Mouse (Mus musculus) embryo, embryonic 11 days (tissue): ENCODE measurements around the gene Cachd1.

Source experiments
- DNase-seq: peaks from one replicate; pipeline ENCODE4 v3.0.0-alpha.2; 2015

The Cachd1 gene

DNA sequence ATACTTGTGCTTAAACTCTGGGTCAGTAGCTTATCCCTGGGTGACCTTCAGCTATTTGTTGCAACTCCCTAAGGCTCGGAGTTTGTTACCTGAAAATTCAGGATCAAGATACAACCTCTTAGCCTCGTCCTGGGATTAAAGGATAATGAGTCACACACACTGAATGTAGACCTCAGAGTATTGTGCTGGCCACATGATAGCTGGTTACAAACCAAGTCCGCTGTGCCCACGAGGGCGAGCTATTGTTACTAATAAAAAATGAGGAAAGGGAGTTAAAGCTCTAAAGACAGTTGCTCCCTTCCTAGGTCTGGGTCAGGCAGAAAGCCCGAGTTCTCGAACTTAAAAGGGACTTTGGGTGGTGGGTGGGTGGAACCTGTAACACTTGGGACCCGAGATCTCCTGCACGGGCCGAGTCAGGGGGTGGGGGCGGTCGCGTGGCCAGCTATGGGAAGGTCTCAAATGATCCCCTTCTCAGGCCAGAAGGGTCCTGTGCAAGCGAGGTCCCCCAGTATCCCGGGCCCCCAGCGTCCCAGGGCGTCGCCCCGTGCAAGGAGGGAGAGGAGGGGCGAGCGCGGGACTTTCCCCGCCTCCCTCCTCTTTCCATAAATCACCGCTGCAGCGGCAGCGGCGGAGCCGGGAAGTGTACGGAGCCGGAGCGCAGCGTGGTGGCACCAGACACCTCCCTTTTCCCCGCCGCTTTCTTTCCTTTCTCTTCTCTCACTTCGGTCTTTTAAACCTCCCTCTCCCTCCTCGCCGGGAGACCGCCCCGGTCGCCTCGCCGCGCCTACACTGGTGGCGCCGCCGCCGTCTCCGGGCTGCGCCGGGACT, at the start of gene Cachd1:
TSS of gene Cachd1 (plus strand) at position 633 of the 828 bp plus-strand sequence.
- DNase-seq: peak; percentile 91

DNA sequence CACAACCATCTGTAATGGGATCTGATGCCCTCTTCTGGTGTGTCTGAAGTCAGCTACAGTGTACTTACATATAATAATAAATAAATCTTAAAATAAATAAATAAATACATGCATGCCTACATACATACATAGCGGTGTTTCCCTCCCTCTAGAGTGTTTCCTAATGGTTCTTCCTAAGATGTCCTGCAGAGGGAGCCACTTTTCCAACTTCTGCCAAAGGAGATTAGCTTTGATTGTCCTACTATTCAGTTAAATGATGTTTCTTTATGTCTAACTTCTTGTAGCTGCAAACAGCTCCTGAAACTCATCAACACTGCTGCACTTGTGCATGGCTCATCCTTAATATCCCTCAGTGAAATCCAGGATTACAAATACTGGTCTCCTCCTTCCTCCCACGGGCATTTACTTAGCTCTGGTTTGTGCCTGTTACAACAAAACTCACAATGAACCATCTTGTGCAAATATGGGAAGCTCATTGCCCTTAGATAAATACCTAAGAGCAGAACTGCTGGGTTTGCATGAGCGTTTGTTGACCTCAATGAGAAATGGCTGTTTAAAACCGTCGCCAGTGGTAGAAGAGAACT, 47.5 kb upstream of the Cachd1 start:
- peak; percentile 52 for DNase-seq

DNA sequence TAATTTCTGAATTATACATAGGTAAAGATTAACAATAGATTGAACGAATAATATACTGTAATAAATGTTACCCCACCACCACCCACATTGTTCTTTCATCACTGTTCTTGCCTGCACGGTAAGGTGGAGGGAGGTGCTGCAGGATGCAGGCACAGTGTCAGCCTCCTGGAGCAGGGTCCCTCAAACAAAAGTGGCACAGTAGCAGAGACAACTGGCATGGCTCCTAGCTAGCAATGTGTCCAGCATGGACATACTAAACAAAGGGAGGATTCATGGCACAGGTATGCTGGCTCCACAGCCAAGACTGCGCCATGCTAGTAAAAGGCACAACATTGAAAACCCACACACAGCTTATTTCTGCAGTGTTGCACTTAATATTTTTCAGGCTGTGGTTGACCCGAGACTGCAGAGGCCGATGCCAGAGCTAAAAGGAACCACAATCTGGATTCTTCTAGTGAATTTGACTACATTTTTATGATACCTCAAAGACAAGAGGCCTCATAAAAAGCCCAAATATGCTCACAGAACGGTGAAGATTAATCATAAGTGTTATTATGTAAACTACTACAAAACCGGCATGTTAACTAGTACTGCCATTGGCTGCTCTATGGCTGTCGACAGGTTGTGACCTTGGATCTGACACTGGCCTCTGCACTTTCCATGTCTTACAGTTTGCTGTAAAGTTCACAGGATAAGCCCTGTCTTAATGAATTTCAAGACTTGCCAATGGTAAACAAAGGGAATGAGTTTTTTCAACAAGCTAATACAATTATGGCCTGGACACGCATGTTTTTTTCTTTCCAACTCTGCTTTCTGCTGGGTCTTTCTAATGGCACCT, 41.2 kb upstream of the Cachd1 start:
- no peak for DNase-seq

DNA sequence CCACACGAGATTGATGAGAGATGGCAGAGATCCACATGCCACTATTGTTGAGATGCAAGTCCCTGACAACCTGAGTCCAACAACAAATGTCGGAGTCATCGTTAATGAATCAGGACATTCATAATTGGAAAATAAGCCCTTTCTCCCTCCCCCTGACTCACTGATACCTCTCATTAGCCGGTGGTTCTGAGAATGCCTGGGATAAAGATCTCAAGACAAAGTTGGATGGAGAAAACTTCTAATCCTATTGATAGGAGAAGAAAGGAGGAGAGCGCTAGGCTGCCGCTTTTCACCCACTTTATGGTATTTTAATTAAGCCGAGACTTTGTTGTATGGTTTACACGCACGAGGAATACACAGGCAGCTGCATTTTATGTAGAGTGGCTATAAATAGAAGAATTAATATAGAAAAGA, 40.5 kb upstream of the Cachd1 start:
- DNase-seq: peak; percentile 2

DNA sequence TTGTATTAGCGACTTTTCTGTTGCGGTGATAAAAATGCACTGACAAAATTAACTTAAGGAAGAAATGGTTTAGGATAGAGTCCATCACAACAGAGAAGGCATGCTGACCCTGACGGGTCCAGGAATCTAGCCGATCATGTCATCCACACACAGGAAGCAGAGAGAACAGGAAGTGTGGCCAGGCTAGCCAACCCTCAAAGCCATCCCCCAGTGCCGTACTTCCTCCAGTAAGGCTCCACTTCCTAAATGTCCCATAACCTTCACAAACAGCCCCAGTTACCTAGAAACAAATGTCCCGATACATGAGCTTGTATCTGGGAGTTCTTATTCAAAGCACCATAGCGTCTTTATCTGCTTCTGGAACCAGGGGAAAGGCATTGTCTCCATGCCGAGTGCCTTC, 32.9 kb upstream of the Cachd1 start:
- no peak for DNase-seq

DNA sequence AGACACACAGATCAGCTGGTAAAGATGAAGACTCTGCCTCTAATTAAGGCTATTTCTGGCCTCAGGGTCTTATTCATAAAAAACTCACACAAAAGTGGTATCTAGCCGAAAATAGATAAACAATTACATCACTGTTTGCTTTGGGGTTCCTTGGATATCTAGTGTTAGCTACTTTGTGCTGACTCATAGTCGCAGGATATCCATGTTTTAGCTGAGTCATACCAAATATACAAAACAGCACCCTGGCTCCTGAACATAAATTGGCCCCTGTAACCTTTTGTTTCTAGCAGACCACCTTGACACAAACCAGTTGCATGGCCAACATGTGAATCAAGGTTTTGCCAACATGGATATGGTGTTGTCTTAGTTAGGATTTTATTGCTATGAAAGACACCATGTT, 24.2 kb upstream of the Cachd1 start:
- no peak for DNase-seq

DNA sequence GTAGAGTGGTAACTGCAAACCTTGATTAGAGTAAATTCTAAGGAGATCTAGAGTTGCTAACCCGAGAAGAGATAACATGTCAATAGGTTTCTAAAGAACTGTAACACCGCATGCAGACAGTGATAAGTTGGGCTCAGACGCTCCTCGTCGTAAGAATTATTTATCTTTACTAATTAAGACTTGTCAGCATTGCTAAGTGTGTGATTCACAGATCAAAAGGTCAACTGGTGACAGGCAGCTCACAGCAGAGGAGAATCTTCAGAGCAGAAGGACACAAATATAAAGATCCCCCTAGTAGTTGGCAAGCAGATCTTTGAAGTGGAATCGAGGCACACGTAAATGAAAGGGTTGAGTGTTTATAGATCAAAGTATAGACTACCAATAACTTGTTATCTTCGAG, 20.8 kb upstream of the Cachd1 start:
- no peak for DNase-seq

DNA sequence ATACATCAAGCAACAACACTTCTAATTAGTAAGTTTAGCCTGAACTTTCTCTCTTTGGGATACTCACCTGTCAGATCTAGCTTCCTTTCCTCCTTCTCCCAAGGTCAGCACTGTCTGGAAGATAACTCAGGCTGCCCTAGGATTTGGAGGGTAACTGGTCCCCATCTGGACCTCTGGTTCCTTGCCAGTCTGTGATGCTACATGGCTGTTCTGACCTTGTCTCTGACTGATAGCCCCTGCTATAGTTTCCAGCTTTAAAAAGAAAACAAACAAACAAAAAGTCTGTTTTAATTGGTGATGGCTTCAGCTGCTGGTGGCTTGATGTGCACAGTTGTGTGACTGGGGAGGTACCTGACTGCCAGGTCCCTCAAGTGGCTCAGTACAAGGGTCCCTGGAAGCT, 20.0 kb upstream of the Cachd1 start:
- no peak for DNase-seq

DNA sequence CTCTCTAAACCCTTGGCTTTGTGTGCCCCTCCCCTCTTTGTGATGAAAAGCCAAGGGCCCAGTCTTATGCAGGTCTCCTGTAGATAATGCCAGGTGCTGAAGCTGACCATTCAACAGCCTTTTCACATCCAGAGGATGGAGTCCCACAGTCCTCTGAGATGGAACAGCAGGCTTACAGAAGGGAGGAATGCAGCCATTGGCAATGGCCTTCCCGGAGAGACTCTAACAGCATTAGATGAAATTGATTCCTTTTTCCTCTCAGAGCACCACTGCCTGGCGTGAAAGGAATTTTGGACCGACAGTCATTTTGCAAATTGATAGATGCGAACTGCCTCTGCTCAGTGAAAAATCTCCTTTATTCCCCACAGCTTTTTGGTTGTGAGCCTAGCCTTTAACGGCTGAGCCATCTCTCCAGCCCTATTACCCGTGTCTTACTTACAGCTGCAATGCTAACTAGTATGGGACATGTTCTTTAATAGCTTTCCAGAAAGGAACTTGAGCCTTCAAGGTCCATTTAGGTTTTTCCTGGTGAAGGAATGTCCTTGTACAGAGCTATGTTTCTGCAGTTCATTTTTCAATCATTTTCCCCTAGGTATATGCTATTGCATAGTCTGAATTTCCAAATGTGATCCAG, 18.1 kb upstream of the Cachd1 start:
- no peak for DNase-seq

DNA sequence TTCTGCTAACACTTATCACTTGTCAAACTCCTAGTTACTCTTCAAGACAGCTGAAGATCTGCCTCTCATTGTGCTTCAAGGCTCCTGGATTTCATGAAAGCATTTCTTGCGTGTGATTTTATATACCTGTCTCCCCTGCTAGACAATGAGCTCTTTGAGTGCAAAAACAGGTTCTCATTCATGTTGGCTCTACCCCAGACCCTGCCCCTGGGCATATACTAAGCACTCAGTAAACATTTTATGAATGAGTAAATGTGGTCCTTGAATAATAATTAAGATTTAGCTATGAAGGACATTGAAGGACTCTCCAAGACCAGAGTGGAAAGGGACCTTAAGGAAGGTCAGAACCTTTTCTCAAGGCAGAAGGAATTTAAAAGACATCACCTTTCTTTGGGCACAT, 16.9 kb upstream of the Cachd1 start:
- DNase-seq: no peak

DNA sequence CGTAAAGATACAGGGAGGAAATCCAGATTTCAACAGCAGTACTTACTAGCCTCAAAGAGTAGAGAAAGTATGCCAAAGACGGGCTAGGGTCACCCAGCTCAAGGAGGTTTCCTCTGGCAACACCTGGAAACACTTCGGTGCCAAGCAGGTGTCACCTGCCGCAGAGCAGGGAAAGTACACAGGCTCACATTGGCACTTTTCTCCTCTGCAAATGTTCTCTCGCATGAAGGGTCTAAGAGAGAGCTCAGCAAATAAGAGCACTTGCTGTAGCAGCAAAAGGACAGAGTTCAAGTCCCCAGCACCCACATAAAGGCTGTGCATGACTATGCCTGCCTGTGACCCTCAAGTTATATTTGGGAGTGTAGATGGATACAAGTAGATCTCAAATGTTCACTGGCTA, 16.1 kb upstream of the Cachd1 start:
- DNase-seq: no peak

DNA sequence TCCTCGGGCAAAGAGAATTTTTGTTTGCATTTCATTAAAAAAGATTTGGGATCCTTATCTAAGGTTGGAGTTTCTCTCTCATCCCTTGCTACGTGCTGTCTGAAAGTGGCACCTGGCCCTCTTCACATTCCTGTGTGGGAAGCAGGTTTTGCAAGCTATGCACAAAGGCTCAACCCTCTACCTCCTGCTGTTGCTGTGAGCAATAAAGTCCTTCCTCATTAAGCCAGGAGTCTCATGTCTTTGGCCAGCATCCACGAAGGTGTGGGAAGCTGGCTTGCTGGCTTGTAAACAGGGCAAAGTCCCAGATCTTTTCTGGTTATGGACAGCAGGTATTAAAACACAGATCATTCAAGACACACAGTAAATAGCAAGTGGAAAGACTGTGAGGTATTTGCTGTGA, 7.9 kb upstream of the Cachd1 start:
- DNase-seq: no peak

DNA sequence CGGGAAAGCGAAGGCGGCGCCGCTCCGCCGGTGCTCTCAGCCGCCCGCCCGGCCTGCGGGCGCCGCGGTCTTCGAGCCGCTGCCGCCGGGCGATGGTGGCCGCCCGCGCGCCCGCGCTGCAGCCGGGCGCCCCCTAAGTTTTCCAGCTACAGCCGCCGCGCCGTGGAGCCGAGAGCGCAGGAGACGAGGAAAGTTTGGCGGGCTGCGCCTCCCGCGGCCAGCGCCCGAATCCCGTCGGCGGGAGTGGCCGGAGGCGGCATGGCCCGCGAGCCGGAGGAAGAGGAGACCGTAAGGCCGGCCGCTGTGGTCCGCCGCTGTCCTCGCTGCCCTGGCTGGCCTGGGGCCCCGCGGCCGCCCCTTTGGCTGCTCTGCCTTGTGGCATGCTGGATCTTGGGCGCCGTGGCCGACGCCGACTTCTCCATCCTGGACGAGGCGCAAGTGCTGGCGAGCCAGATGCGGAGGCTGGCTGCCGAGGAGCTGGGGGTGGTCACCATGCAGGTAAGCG, 448 bp downstream of the Cachd1 start:
- peak; percentile 76 for DNase-seq

DNA sequence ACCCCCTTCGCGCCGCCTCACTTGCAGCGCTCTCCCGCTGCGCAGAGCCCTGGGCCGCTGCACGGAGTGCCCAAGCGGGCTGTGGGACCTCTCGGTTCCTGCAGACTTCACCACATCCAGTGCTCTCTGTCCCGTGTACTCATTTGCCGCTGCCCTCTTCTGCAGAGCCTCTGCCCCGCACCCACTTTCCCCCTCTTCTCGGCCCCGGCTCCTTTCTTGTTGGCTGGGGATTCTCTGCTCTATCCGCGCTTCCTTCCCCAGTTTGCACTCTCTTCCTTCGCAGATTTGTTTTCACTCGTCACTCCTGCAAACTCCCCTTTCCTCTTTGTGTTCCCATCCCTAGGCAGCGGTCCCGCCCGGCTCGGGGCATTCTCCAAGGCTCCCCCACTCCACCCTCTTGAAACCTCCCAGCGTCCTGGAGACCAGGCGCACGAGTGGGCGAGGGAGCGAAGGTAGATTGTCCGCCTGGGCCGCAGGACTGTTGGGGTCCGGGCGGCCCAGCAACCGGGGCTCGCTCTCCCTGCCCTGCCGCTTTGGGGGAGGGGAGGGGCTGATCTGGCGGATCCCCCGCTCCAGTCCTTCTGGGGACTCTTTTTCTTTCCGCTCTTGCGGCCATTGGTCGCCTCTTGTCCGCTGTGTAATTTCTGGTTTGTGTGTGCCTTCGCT, 1.0 kb downstream of the Cachd1 start:
- peak; percentile 74 for DNase-seq

DNA sequence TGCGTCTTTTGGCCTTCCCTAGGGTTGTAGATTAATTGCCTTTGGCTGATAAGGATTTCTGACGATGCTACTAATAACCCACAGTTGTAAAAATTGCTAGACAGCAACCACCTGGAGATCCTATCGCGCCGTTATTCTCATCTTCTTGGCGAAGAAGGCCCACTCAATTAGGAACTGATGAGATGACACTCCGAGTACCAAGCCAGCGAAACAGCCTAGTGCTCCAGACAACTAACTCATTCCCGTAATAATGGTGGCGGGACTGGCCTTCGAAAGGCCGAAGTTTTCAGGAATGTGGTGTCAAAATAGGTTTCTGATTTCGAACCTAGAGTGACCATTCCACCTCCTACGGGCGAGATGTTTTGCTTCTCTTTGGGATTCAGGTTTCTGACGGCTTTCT, 1.6 kb downstream of the Cachd1 start:
- peak; percentile 50 for DNase-seq

DNA sequence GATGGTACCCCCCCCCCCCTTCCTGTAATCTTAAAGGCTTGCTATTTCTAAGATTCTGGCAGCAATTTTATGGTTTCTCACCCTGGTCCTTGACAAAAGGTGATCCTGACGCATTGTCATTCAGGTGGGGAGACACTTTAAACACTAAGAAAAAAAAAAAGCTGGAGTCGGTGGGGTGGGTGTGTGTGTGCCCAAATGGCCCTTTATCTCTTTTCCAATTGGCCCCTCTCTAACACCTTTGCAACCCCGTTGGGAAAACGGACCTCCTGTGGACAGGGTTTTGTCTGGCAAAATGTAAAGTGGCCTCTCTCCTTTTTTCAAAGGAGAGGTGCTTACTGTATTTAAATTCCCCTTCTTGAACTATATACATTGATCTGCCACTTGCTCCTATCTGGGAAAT, 2.5 kb downstream of the Cachd1 start:
- DNase-seq: no peak

DNA sequence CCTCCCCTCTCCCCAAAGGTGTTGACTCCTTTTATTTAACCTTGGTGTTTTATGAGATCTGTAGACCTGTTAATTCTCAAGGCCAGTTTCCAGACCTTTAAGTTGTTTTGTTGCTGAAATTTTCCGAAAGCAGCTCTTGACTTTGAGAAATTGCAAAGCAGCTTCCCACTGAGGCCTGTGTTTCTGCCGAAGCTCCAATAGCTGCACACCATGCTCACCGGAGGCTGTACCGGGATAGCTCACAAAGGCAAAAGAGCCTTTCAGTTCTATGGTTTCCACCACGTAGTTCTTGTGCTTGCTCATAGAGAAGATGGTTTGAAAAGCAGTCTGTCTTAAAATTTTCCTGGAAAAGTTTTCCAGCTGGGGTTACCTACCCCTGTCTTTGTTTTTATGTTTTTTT, 3.2 kb downstream of the Cachd1 start:
- peak; percentile 58 for DNase-seq

DNA sequence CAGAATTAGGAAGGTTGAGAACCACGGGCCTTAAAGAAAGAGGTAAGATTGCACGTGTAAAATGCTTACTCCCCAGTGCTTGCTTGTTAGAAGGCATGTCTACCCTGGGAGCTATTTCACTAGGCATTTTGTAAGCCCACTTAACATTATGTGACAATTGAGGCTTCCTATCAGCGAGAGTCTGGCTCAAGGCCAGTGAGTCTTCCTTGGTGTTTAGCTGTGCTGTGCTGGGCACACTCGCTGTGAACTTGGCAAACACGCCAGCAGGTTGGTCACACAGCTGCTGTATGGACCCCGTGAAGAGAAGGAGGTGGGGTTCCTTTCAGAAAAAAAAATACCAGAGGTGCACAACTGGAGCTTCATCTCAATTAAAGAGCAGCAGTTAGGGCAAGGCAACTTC, 4.4 kb downstream of the Cachd1 start:
- no peak for DNase-seq

DNA sequence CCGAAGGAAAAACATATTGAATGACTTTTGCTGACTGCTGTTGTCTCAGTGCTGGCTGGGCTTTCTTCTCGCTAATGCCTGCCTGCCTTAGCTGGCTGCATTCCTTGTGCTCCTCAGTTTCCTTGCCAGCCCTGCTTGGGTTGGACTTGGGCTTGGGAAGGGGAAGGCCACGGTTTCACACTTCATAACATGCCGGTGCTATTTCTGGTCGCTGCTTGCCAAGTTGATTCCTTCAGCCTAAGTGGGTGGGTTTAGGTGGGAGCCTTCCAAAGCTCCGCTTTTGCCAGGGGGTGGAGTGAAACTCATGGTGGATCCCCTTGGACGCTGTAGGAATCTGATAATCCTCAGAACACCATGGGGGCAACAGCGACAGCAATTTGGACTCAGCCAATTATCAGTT, 5.9 kb downstream of the Cachd1 start:
- no peak for DNase-seq

DNA sequence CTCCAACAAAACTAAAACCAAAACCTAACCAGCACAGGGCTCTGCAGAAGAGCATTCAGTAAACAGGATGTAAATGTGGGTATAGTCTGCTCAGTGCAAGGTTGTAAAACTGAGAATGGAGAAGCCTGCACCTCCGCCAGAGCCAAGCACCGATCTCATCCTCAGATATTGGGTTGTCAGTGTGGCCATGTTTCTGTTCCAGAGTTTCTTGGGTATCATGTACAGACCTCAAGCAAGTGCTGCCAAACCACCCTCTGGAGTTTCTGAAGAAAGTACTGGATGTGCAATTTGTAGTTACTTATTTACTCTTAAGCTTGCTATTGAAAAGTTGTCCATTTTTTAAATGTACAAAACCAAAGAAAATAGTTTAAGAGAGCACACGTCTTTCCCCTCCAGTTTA, 6.4 kb downstream of the Cachd1 start:
- no peak for DNase-seq

DNA sequence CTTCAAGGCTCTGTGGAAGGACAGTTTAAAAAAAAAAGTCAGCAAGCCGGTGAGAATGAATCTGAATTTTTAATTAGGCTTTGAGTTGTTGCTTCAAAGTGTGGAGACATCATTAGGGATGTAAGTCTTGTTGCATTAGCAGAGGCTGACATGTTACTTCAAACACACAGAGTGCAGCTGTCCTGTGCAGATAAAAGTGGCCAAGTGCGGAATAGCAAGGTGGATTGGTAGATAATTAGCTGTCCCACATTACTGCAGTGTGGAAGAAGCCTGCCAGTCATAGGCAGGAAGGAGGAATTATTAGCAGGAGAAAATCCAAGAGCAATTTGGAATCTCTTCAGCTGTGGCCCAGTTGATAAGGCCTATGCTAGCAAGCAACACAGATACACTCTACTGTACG, 10.7 kb downstream of the Cachd1 start:
- no peak for DNase-seq

DNA sequence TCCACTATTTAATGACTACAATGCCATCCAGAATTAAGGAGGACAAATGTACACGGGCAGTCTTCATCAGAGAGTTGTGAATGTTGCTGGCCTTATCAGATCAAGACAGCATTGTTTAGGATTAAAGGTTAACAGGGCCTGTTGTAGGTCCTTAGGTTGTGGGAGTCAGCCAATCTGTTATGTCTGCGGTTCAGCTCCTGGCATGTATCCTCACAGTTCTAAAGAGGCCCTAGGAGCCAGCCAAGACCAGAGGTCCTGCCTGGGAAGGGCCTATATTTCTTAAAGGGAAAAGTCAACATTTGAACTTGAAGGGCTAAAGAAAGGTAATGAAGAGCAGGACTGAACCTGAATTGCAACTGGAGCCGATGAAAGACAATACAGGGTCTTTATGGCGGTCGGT, 13.7 kb downstream of the Cachd1 start:
- DNase-seq: no peak

DNA sequence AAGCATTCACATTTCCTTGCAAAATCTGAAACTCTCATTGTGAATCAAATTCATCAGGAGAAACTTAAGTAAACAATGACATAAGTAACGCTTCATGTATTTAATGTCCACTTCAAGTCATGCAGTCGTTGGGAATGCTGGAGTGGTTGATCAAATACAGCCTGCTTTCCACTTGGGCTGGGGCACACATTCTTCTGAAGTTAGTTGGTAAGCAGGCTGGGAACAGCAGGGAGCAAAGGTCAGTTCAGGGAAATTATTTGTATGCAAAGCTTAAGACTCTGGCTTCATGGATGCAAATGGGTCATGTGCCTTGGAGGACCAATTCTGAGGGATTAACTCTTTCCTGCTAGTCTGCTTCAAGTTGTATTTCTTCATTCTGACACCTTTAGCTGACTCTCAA, 16.7 kb downstream of the Cachd1 start:
- peak; percentile 65 for DNase-seq
